Mouse (Mus musculus) thymus, adult 2 months (tissue): Measurements from ENCODE around the gene Cbs.

Experiments used
- CTCF ChIP-seq: fragments of 200-500 bp; IDR thresholded peaks from 2 replicates; pipeline ENCODE4 v1.5.1; 2012; ENCODE audit warnings: mild to moderate bottlenecking, control low read depth, low read length, moderate library complexity, borderline replicate concordance; ENCODE audit not compliant: control insufficient read depth, poor library complexity, insufficient read depth; ENCODE audit errors: extremely low read depth
- POLR2A ChIP-seq: fragments of 200-500 bp; IDR thresholded peaks from 2 replicates; pipeline ENCODE4 v1.6.1; 2012; ENCODE audit warnings: mild to moderate bottlenecking, low read length, control low read depth, moderate library complexity; ENCODE audit not compliant: control insufficient read depth, poor library complexity, insufficient read depth; ENCODE audit errors: extremely low read depth

- no peak for TF ChIP-seq POLR2A
- no peak for TF ChIP-seq CTCF
Measured at GRCm38 (mm10) chr17:31653277-31653676, 16.2 kb upstream of the Cbs start.
